Mouse (Mus musculus) cerebellum, postnatal 4 days (tissue): ENCODE data around the gene Atxn1.

Source experiments
- DNase-seq, 2 experiments: peaks; one replicate each; pipeline ENCODE4 v3.0.0; 2022; ENCODE audit warnings: low spot score in 2 of 2, mixed read lengths in 1 of 2

Gene Atxn1

DNA sequence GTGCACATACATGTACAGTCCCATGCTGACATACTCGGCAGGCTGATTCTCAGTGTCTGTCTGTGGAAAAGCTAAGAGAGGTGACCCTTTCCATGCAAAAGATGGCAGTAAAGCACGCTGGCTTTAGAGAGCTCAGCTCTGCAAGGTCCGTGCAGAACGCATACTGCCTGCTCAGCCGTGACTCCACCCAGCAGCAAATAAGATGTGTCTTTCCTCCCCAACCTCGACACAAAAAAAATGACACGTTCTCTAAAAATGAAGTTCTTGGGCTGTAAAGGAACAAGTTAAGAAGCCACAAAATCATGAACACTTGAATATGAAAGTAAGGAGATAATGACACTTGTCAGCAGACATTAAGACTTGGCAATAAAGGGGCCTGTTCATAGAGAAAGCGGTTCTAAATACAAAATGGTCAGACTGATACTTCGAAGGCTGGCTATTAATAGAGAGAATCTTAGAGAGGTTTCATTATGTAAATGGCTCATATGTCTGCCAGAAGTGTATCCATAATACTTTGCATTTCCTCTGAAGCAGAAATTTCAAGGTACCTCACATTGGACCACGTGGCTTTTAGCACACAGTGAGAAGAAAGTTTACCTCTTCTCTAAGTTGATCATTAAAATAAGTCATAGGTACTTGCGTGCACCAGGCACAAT lies 132.0 kb downstream of the Atxn1 start:
- DNase-seq, result no peak

GRCm38 (mm10) chr13:45829341-45829936 lies 135.4 kb downstream of the Atxn1 start:
- DNase-seq, result no peak

DNA sequence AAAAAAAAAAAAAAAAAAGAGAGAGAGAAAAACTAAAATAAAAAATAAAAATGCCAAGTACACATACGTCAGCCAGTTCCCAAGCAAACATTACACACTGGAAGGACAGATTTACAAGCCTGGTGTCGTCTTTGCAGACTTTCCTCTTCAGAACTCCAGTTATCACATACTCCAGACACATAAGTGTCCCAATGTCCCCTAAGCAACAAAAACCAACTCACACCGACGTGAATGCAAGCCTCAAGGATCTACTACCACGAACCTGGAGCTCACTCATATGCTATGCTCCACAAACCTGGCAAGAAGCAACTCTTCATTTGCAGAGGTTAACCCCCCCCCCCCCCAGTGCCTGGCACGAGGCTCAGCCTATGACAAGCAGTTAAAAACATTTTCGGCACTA lies 136.8 kb downstream of the Atxn1 start:
- no peak for DNase-seq

DNA sequence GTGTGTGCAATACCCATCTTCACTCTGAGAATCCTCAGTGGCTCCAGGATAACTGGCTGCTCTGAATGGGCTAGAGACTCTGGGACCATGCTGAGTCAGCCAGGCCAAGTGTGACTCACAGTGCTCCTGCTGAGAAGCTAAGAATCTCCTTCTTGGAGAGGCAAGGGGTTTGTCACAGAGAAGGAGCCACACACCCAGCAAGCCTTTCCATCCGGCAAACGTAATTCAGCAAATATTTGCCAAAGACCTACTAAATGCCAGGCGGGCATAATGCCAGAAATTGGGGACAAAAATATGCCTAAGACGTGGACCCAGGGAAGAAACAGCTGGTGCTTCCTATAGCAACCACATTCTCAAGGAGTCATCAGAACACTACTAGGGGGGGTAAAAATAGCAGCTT lies 137.2 kb downstream of the Atxn1 start:
- DNase-seq, result peak in 1 of 2 experiments; percentile 12

DNA sequence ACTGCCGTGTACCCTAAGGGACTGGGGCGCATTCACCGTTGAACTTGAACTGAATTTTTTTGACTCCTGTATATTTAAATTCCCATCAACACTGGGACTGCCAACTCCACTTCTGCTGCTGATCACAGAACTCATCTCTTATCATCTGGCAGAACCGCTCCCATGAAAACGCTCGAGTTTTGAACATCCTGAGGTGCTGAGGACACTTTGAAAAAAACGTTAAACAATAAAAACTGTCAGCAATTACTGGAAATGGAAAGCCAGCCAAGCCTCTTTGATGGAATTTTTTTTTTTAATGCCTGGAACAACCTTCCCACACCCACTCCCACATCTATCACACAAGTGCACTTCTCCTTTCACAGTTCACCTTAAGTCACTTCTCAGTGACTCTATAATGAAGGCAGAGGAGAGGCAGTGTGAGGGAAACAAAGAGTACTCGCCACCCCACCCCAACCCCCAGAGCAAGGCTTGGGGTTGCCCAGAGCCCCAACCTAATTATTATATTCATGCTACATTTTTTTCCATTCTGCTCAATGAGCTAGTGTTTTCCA lies 137.7 kb downstream of the Atxn1 start:
- DNase-seq, result no peak

DNA sequence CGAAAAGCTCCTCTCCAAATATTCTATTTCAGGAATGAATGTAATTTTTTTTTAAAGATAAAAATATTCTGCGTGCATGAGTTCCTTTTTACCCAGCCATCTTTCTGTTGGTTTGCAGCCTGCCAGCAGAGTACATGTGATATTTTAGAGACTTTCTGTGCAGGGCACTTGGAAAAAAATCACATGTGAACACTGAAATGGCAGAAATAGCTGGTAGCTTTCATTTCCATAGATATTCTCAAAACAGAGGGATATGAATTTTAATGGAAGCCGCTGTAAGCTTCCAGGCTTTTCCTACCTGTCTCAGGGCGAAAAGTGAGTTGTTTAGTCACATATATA lies 142.3 kb downstream of the Atxn1 start:
- no peak for DNase-seq

GRCm38 (mm10) chr13:45821764-45822490 lies 142.9 kb downstream of the Atxn1 start:
- no peak for DNase-seq

GRCm38 (mm10) chr13:45820473-45821230 lies 144.2 kb downstream of the Atxn1 start:
- no peak for DNase-seq

- DNase-seq, result no peak
These were observed 148.1 kb downstream of the Atxn1 start for GRCm38 (mm10) chr13:45816670-45817069.

- no peak for DNase-seq
These were observed 154.9 kb downstream of the Atxn1 start for GRCm38 (mm10) chr13:45809777-45810410.

DNA sequence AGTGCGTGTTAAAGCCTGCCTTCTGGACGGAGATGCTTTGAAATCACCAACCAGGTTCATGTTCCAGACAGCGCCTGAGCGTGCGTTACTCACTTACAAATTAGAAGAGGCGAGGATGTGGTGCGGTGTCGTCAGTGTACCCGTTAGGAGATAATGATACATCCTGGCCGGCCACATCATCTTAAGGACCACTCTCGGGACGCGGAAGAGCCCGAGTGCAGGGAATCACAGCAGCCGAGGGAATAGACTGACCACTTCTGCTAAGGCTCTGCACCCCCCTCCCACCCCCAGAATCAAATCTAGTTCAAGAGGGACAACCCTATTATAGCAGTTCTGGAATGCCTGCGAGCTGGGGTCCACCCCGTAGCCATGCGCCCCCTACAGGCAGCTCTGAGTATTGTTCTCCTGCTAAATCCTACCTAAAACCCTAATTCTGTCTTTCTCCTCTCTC lies 157.2 kb downstream of the Atxn1 start:
- peak; percentile 47 to 62 for DNase-seq

GRCm38 (mm10) chr13:45806600-45807525 lies 157.9 kb downstream of the Atxn1 start:
- no peak for DNase-seq

GRCm38 (mm10) chr13:45805915-45806599 lies 158.8 kb downstream of the Atxn1 start:
- no peak for DNase-seq

- no peak for DNase-seq
These were observed 162.0 kb downstream of the Atxn1 start for GRCm38 (mm10) chr13:45802620-45803410.

DNA sequence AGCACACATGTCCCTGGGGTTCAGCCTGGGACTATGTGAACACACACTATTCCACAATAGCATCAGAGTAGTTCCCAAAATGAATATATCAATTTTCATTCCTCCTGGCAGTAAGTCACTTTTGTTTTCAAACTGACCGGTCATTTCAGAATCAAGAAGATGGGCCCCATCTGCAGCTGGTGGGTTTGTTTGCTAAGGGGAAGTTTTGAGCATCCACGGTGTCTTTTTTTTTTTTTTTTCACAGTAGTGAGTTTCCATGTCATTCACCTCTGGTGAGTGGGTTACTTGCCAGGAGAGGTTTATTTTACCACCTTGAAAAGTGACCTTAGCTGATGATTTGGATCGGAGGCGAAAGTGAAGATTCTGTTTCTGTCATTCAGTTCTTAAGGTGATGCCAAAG lies 166.6 kb downstream of the Atxn1 start:
- DNase-seq, result no peak

GRCm38 (mm10) chr13:45797696-45798095 lies 167.1 kb downstream of the Atxn1 start:
- DNase-seq, result no peak

DNA sequence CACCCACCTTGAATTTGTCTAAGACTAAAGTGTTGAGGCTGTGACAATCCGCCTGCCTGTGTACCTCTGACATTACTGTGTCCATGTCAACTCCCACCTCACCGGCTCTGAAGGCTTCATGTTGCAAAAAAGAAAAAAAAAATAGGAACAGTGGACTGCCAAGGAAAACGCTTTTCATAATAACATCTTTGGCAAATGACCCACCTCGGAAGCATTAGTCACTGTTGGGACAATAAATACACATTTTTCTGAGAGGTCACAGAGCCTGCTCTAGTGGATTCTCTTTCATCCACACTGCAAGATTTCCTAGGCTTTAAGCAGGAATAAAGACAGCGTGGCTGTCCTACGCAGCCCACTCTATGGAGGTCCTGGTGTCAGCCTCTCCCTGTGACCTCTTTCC lies 168.5 kb downstream of the Atxn1 start:
- DNase-seq, result no peak

GRCm38 (mm10) chr13:45793796-45794195 lies 171.0 kb downstream of the Atxn1 start:
- DNase-seq, result no peak

- no peak for DNase-seq
These were observed 178.4 kb downstream of the Atxn1 start for GRCm38 (mm10) chr13:45786409-45786808.
